Mouse (Mus musculus) spleen, adult 2 months (tissue): ENCODE results near the gene Ccdc92b. TPM values are rescaled to one million over a fixed set of nuclear protein-coding genes. Genes with fewer than 3 reads are reported as not detected.

Experiments used
- DNase-seq, 2 experiments: peaks; one replicate each; pipeline versions ENCODE4 v3.0.0 to v3.0.0-alpha.2; 2012 to 2021; ENCODE audit warnings: low spot score in 2 of 2, low read depth in 1 of 2
- H3K27ac ChIP-seq: fragments of 200-500 bp; 2 replicates; pipeline ENCODE4 v1.5.1; 2012; ENCODE audit warnings: low read length, inconsistent platforms; ENCODE audit not compliant: insufficient read depth
- H3K27me3 ChIP-seq: fragments of 200-500 bp; 2 replicates; pipeline ENCODE4 v1.6.1; 2012; ENCODE audit warnings: mild to moderate bottlenecking, moderate library complexity, low read length, inconsistent platforms; ENCODE audit not compliant: control insufficient read depth, insufficient read depth
- H3K36me3 ChIP-seq: fragments of 200-500 bp; 2 replicates; pipeline ENCODE4 v1.6.1; 2012; ENCODE audit warnings: mild to moderate bottlenecking, low read length, inconsistent platforms; ENCODE audit not compliant: control insufficient read depth, insufficient read depth
- H3K4me1 ChIP-seq: fragments of 200-500 bp; 2 replicates; pipeline ENCODE4 v1.6.1; 2011; ENCODE audit warnings: inconsistent platforms; ENCODE audit not compliant: control insufficient read depth, insufficient read depth, insufficient read length
- H3K4me3 ChIP-seq: fragments of 200-500 bp; 2 replicates; pipeline ENCODE4 v1.5.1; 2011; ENCODE audit warnings: mild to moderate bottlenecking, inconsistent platforms; ENCODE audit not compliant: insufficient read depth, insufficient read length; ENCODE audit errors: extremely low read depth
- CTCF ChIP-seq: fragments of 200-500 bp; IDR thresholded peaks from 2 replicates; pipeline ENCODE4 v1.5.1; 2011; ENCODE audit warnings: mild to moderate bottlenecking, inconsistent platforms; ENCODE audit not compliant: insufficient read depth, insufficient read length, insufficient replicate concordance; ENCODE audit errors: extremely low read depth
- POLR2A ChIP-seq: fragments of 200-500 bp; IDR thresholded peaks from 2 replicates; pipeline ENCODE4 v1.6.1; 2011; ENCODE audit warnings: low read depth, low read length, inconsistent platforms
- whole genome bisulfite sequencing: fragments of 180-500 bp; shearing (Covaris S2); methylation state at CpG from one replicate; pipeline ENCODE4 v1.1.7; 2018; 5-methylcytosine and 5-hydroxymethylcytosine counted together
- polyA plus RNA-seq: library from polyadenylated mRNA; depleted of rRNA; stranded (reverse); fragments of >200 nt; gene quantifications from 2 replicates; pipeline ENCODE4 v1.2.3, GENCODE M21; 2012

Gene Ccdc92b
- polyA plus RNA-seq, 1 experiment: 3.1 TPM

DNA sequence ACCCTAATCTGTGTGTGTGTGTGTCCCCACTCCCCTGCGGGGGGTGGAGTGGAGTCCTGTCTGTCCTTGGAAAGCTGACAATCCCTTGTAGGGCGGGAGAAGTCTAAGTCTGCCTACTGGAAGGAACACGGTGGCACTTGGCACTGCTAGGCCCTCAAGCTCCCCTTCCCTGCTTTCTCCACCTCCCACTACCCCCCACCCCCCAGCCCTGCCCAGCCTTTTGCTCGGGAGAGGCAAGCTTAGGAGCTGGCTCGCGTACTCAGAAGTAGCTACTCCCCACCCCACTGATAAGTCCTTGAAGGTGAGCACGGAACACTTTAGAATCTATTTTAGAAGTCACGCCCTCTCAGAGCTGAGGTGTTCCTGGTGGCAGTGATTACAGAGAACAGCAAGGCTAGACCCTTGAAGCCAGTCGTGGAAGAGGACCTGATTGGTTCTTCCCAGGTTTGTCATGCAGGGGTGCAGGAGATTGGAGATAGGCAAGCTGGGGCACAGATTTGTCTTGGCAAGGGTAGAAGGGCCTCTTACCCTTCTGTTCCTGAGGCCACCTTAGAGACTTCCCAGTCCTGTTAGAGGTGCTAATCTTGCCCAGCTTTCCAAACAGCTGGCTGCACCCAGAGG lies 19.5 kb downstream of the Ccdc92b start:
- H3K27me3 ChIP-seq: peaks cover 9% of the 10 kb centered on the region
- peaks cover 8% of the 10 kb centered on the region for H3K4me1 ChIP-seq
- TF ChIP-seq CTCF: no peak
- no peak for TF ChIP-seq POLR2A
- WGBS: 52% methylated on average over 9 of the region's 9 CpGs
- no peak overlapping the region for H3K27ac ChIP-seq
- peak overlapping the region; percentile 59; the same call in 1 of the 2 replicates for H3K4me3 ChIP-seq
- H3K36me3 ChIP-seq: no peaks in the 10 kb centered on the region
- DNase-seq: no peak

DNA sequence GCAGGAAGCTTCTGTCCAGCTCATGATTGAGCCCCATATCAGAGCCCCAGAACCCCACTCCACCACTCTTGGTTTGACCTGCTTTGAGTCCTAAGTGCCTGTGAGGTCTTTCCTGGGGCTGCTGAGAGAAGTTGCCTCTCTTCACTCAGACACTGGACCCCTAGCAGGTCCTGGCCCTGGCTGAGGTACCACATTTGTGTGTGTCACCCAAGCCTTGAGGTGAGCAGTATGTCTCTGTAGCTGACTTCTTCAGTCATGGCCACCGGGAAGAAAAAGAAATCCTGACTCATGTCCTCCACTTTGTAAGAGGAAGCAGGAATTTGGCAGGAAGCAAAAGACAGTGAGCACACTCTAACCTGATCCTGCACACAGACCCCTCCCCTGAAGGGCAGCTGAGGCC lies 20.2 kb downstream of the Ccdc92b start:
- WGBS: 50% methylated on average over 1 of the region's 1 CpGs
- Histone ChIP-seq H3K4me1 (peaks cover 8% of the 10 kb centered on the region), H3K36me3 (no peaks in the 10 kb centered on the region), H3K27me3 (peaks cover 9% of the 10 kb centered on the region), H3K4me3 (no peak overlapping the region), H3K27ac (no peak overlapping the region)
- DNase-seq: no peak
- TF ChIP-seq POLR2A (no peak), CTCF (no peak)

DNA sequence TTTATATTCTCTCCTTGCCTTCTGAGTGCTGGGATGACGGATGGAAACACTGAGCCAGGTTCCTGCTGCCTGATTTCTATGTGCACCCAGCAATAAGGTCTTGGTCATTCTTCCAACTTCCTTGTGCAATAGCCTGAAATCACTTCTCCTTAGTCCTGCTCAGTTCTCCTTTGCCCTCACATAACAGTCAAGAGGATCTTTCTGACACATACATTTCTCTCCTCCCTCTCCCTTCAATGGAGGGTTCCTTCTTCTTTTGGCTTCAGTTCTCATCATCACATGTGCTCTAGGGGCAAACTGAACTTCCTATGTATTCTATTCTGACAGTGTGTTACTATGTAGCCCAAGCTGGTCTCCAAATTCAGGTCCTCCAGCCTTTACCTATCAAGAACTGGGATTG lies 28.6 kb downstream of the Ccdc92b start:
- Histone ChIP-seq H3K27me3 (no peaks in the 10 kb centered on the region), H3K27ac (peak overlapping the region; percentile 4; the same call in 1 of the 2 replicates), H3K4me1 (peaks cover 18% of the 10 kb centered on the region), H3K4me3 (no peak overlapping the region), H3K36me3 (no peaks in the 10 kb centered on the region)
- TF ChIP-seq POLR2A (no peak), CTCF (no peak)
- DNase-seq: no peak
- 73% methylated on average over 1 of the region's 1 CpGs for WGBS

DNA sequence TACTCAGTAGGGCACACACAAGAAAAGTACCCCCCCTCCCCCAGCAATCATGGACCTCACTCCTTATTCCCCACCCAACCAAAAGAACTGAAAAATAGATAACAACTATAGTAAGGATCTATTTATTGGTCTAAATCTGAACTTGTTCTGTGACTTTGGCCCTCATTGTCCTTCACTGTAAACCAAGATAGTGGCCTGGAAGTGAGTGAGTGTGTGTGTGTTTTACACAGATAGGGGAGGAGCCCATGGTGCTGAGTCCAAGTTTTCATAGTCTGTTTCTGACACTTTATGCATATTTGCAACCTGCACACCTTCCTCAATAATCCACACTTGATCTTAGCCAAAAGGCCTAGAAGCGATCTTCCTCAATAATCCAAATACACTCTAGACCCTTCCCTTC lies 29.3 kb downstream of the Ccdc92b start:
- TF ChIP-seq CTCF (no peak), POLR2A (no peak)
- Histone ChIP-seq H3K27me3 (no peaks in the 10 kb centered on the region), H3K4me3 (peak overlapping the region; percentile 87), H3K4me1 (peaks cover 18% of the 10 kb centered on the region), H3K27ac (peak overlapping the region; percentile 64), H3K36me3 (no peaks in the 10 kb centered on the region)
- WGBS: 9% methylated on average over 1 of the region's 1 CpGs
- DNase-seq: no peak

DNA sequence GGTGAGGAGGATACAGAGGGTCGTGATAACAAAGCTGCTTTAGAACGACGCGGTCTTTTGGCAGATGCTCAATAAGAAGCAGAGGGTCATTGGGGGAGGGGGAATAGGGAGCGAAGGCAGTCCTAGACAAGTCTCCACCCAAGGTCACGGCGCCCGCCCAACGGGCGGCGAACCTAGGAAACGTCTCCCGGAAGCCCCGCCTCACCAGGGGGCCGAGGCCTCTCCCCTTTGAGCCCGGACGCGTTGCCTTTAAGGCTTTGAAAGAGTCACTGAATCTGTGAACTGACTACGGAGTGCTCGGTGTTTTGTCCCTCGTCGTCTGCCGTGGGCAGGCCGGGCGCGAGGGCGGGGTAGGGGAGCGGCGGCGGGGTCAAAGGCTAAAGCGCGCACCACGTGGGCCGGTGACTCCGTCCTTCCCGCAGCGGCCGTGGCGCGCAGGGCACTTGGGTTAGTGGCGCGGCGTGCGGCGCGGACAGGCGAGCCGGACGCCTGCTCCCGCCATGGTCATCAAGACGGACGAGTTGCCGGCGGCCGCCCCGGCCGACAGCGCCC lies 29.8 kb downstream of the Ccdc92b start, which contains the start of gene Cluh:
TSS of gene Cluh (plus strand) at position 401 of the 552 bp plus-strand sequence.
- H3K36me3 ChIP-seq: no peaks in the 10 kb centered on the region
- under 1% methylated on average over 49 of the region's 58 CpGs for WGBS
- TF ChIP-seq CTCF (no peak), POLR2A (peak; percentile 22; the same call in 1 of the 2 replicates)
- peak; percentile 87 to 99 for DNase-seq
- peaks cover 18% of the 10 kb centered on the region for H3K4me1 ChIP-seq
- peak within 1 kb of the TSS; percentile 87 for H3K4me3 ChIP-seq
- peak within 1 kb of the TSS; percentile 64 for H3K27ac ChIP-seq
- H3K27me3 ChIP-seq: no peaks in the 10 kb centered on the region

DNA sequence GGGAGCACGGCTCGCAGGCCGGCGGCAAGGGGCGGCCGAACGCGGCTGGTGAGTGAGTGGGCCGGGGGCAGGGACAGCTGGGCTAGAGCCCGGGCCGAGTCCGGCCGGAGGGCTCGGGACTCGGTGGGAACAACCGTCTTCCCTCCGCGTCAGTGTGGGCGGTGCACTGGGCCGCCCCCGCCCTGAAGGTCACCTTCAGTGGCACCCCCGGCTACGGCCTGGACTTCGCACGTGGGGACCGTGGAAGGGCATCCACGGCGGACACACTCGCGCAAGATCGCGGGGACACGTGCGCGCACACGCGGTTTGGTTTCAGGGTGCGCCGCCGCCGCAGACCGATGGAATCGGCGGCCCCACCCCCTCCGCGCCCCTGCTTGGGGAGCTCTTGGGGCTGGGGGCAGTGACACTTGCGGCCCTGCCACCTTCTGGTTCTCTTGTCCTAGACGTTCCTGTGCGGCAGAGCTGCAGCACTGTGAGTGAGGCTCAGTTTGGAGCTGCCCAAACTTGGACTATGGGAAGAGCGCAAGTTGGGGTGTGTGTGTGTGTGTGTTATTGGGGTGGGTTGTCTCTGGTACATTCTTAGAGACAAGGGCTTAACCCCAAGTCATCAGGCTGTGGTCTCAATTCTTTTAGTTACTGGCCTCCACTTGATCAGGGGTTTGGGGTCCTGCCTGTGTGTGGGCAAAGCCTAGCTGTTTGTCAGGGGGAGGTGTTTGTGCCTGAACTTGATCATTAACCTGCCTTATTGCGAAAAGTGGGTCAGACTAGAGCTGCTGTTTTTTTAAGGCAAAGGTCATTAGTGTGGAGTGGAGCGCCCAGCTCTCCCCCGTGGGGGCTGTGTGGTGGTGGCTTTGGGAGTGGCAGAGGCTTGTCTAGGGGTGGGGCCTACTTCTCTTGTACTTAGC lies 30.5 kb downstream of the Ccdc92b start:
- Histone ChIP-seq H3K27ac (peak overlapping the region; percentile 34), H3K4me3 (peak overlapping the region; percentile 87), H3K36me3 (no peaks in the 10 kb centered on the region), H3K4me1 (peaks cover 18% of the 10 kb centered on the region), H3K27me3 (no peaks in the 10 kb centered on the region)
- TF ChIP-seq POLR2A (no peak), CTCF (no peak)
- DNase-seq: no peak
- WGBS: 2% methylated on average over 52 of the region's 53 CpGs
